Mouse (Mus musculus) brain, embryonic 14.5 days (tissue): Measurements from ENCODE around the gene Tcf25. TPM values are rescaled to one million over a fixed set of nuclear protein-coding genes. Genes with fewer than 3 reads are reported as not detected.

Source experiments
- DNase-seq: peaks from one replicate; pipeline ENCODE4 v3.0.0-alpha.2; 2011; ENCODE audit warnings: low read depth
- CTCF ChIP-seq: fragments of 200-500 bp; IDR thresholded peaks from 2 replicates; pipeline ENCODE4 v1.5.1; 2012; ENCODE audit warnings: inconsistent platforms, mild to moderate bottlenecking, moderate library complexity, borderline replicate concordance; ENCODE audit not compliant: insufficient read depth, insufficient read length; ENCODE audit errors: extremely low read depth
- POLR2A ChIP-seq: fragments of 200-500 bp; IDR thresholded peaks from 2 replicates; pipeline ENCODE4 v1.6.1; 2012; ENCODE audit warnings: mild to moderate bottlenecking, inconsistent platforms, borderline replicate concordance; ENCODE audit not compliant: poor library complexity, insufficient read depth, insufficient read length, severe bottlenecking; ENCODE audit errors: extremely low read depth
- polyA plus RNA-seq: library from polyadenylated mRNA; depleted of rRNA; stranded (reverse); fragments of >200 nt; gene quantifications from 2 replicates; pipeline ENCODE4 v1.2.3, GENCODE M21; 2012

Gene Tcf25
- polyA plus RNA-seq, 1 experiment: 402 TPM

DNA sequence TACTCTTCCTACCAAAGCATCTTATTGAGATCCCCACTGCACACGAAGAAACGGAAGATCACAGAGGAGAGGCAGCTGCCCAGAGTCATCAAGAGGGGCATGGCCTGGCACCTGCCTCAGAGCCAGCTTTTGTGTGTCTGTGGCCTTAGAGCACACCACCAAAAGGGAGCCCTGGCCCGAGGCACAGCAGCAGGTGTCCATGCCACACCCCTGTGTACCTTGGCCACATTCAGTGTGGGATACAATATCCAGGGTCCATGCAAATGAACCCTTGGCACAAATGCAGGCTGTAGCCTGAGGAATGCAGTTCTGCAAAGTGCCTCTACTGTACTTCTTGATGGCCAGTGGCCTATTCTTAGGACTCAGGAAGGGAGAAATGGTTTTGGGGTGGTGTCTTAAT, 36.1 kb upstream of the Tcf25 start:
- TF ChIP-seq POLR2A: no peak
- no peak for TF ChIP-seq CTCF
- DNase-seq: no peak

DNA sequence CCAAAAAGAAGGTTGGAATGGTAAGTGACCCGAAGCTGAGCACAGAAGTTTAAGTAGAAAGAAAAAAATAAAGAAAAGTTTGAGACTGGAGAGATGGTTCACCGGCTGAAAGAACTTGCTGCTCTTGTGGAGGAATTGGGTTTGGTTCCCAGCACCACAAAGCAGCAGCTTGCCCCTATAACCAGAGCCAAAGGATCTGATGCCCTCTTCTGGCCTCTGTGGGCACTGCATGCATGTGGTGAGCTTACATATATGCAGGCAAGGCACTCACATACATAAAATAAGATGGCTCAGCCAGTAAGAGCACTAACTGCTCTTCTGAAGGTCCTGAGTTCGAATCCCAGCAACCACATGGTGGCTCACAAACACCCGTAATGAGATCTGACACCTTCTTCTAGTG, 33.5 kb upstream of the Tcf25 start:
- no peak for DNase-seq
- TF ChIP-seq POLR2A (no peak), CTCF (peak; percentile 20; the same call in 1 of the 2 replicates)

DNA sequence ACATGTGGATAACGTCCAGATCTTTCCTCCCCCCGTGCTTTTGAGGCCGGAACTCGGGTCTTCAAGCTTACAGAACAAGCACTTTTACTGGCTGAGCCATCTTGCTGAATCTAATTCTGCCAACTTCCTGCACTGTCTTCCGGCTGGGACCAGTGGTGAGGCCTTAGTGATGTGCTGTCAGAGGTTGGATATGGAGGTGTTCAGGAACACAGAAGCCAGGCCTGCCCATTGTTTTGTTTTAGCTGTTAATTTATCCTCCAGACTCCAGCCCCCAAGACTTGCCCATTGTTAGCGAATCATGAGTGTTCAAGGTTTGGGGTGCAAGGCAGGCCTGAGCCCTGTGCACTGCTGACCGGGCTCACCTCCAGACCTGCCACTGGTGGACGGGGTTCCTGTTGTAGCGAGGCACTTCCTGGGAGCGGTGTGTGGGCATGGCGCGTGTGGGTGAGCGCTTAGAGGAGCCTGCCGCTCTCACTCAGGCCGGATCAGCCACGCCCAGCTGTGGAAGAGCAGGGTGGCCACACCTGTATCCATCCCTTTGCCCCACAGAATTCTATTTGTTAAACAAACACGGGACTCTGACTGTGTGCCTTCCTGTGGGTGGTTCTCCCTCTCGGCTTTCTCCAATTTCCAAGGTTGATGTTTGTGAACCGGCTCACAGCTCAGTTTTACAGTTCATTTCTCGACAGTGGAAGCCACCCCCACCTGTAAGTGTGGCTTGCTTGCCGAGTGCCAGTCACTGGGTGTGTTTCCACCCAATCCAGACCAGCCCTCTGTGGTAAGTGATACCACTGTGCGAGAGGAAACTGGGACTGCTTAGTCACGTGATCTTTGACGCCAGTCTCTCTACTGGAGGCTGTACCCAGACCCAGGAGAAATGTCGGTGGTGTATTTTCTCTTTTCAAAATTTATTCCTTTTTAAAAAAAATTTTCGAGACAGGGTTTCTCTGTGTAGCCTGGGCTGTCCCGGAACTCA, 32.2 kb upstream of the Tcf25 start:
- DNase-seq: no peak
- TF ChIP-seq POLR2A (no peak), CTCF (no peak)

DNA sequence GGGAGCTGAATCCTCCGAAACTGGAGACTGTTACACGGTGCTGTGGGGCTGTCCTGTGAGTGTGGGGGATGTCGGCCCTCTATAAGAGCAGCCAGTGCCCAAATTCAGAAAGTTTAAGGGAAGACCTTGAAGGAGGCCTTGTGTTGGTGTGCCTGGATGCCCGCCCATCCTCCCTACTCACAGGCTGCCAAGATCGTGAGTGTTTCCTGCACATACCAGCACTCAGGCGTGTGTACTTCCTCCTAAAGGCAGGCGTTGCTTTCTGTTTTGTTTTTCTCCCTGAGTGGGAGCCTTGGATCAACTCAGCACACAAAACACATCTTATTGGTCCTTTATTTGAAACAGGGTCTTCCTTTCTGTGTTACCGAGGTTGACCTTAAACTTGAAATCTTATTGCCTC, 31.3 kb upstream of the Tcf25 start:
- DNase-seq: no peak
- TF ChIP-seq CTCF (no peak), POLR2A (no peak)

DNA sequence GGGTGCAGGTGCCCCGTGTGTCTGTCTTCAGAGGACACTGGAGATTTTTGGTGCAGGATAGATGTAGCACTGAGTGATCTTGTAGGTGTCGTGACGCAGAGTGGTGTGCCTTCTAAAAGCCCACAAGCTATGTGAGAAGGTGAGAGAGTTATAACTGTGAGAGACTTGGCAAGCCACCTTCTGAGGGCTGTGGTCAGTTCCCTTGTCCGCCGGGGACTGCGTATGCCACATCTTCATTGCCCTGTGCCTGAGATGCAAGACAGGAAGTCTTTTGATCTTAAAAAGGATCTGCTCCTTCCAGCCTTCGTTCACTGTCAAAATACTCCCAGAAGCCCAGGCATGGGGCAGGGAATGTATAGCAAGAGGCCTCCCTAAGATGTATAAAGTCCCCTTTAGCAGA, 30.6 kb upstream of the Tcf25 start:
- no peak for DNase-seq
- no peak for TF ChIP-seq CTCF
- no peak for TF ChIP-seq POLR2A

DNA sequence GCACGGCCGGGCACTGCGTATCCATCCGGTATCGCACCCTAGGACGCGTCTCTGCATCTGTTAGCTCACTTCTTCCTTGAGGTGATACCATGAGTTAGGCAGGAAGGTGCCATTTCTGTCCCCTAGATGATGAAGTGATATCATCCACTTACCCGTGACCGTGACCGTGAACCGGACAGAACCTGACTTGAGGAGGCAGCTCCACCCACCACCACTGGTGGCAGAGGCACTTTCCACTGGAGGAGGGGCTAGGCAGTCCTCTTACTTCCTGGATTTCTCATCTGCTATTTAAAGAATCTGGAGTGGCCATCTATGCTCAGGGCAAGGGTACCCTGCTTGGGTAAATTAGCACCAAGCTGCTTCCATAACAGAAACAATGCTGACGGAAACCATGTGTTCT, 30.1 kb upstream of the Tcf25 start:
- DNase-seq: no peak
- TF ChIP-seq CTCF: no peak
- TF ChIP-seq POLR2A: no peak

DNA sequence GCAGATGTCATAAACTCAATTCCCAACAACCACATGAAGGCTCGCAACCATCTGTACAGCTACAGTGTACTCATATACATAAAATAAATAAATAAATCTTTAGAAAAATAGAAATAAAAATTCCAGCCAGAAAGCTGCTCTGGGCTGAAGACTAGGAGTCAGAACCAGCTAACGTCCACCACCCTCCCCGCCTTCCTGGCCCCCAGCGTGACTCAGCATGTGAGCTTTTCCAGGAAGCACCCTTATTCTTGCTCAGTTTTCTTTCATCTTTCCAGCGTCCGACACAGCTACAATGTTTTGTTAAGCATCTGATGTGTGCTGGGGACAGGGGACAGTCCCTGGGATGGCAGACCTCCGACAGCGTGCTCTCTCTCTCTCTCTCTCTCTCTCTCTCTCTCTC, 28.4 kb upstream of the Tcf25 start:
- DNase-seq: no peak
- TF ChIP-seq POLR2A (no peak), CTCF (no peak)

DNA sequence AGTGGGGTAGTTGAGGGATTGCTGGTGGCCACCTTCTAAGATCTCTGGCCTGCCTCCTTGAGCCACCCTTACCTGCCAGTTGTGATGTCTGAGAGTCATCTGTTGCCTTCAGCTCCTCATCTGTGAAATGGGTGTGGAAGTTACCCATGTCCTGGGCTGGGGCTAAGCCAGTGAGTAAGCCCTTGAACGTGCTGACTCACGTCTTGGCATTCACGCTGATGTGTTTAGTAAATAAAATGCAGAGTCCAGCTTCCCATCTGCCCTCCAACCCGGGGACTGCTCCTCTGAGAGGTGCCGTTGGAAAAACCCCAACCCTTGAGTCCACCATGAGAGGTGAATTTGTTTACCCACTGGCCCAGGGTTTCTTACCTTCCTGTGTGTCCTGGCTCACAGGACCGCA, 27.7 kb upstream of the Tcf25 start:
- TF ChIP-seq POLR2A (no peak), CTCF (no peak)
- no peak for DNase-seq

DNA sequence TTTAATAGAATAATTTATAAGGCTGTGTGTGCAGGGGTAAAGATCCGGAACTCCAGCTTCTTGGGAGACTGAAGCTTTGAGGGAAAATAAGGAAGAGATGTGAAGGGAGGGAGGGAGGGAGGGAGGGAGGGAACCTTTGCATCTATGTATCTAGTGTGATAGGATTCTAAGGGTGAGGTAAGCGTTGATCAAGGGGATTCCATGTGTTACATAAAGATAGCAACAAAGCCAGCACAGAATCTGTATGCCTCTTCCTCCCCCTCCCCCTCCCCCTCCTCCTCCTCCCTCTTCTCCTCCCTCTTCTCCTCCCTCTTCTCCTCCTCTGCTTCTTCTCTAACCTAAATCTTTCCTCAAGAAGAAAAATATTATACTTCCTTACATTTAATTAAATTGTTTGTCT, 26.3 kb upstream of the Tcf25 start:
- DNase-seq: no peak
- TF ChIP-seq POLR2A (no peak), CTCF (no peak)

DNA sequence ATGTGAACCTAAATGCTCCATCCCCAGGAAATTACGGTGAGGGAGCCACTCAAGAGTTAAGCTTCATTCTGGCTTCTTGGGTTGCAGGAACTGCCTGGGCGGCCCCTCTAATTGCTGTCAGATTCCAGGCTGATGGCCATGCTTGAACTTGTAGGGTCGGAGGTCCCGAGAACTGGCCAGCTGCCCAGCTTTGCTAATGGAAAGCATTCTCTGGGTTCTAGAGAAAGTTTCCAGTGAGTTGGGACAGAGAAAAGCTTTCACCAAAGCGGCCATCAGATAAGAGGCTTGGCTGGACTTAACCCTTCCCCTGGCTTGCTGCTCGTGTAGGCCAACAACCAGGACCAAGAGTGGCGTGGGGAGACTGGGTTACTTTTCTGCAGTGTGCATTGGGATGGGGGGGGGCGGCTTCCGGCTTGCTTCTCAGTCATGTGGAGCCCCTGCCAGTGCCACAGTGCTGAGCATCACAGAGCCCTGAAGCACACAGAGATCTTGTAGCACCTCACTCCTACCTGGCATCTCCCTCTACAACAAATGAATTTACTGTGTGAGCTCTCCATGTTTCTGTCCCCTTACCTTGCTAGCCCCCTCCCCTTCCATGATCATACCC, 25.2 kb upstream of the Tcf25 start:
- DNase-seq: peak; percentile 80
- no peak for TF ChIP-seq POLR2A
- no peak for TF ChIP-seq CTCF

DNA sequence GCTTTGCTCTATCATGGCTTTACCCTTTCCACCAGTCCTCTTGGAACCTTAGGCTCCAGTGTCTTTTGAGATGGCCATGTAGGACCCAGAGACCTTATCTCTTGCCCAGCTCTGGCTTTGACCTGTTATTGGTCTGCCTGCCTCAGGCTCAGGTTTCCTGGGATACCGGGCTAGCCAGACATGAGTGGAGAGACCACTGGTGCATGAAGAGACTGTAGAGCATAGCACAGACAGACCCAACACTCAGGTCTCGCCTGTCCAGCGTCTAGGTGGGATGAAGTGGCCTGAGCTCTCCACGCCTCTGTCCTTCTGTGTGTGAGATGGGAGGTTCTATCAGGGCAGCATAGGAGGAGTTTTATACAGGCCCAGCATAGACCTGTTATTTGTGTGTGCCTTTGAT, 24.5 kb upstream of the Tcf25 start:
- no peak for DNase-seq
- no peak for TF ChIP-seq POLR2A

DNA sequence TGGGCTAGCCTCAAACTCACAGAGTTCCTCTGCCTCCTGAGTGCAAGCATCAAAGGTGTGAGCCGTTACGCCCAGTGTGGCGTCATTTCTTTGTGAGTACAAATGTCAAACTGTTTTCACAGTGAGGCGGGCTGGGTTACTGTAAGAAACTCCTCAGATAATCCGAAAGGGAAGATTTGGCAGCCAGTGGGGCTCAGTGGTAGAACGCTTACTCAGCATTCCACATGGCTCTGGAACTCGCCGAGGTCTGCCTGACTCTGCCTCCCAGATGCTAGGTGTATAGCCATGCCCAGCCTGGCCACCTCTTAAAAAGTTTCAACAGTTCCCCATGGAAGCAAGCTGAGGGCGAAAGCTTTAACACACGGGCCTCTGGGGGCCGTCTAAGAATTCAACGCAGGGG, 21.4 kb upstream of the Tcf25 start:
- no peak for TF ChIP-seq CTCF
- no peak for TF ChIP-seq POLR2A
- DNase-seq: no peak
